Mouse (Mus musculus) stomach, embryonic 16.5 days (tissue): ENCODE measurements around the gene Gm10306. TPM values are rescaled to one million over a fixed set of nuclear protein-coding genes. Genes with fewer than 3 reads are reported as not detected.
A peak's percentile ranks its signal among the peaks of the same experiment; 100 is the strongest.

Experiments
- ATAC-seq: fragments of 200-750 bp; cut with Nextera tagmentation; 2 replicates; pipeline ENCODE4 v1.8.0; 2017; ENCODE audit warnings: moderate number of reproducible peaks, moderate TSS enrichment; ENCODE audit not compliant: insufficient read depth, low FRiP score
- H3K27ac ChIP-seq: fragments of 300-500 bp; sonication (generic); 2 replicates; pipeline ENCODE4 v1.5.1; 2014; ENCODE audit warnings: low read length
- H3K27me3 ChIP-seq: fragments of 300-500 bp; sonication (generic); 2 replicates; pipeline ENCODE4 v1.6.1; 2014; ENCODE audit warnings: low read length, control low read depth, mixed read lengths; ENCODE audit not compliant: control insufficient read depth, insufficient read depth
- H3K36me3 ChIP-seq: fragments of 300-500 bp; sonication (generic); 2 replicates; pipeline ENCODE4 v1.6.1; 2014; ENCODE audit warnings: low read length; ENCODE audit not compliant: control insufficient read depth, insufficient read depth
- H3K4me1 ChIP-seq: fragments of 300-500 bp; sonication (generic); 2 replicates; pipeline ENCODE4 v1.6.1; 2014; ENCODE audit warnings: low read length, control low read depth, mixed read lengths; ENCODE audit not compliant: control insufficient read depth, insufficient read depth
- H3K4me2 ChIP-seq: fragments of 300-500 bp; sonication (generic); 2 replicates; pipeline ENCODE4 v1.6.1; 2014; ENCODE audit warnings: low read depth, low read length, mixed read lengths
- H3K4me3 ChIP-seq: fragments of 300-500 bp; sonication (generic); replicated peaks from 2 replicates; pipeline ENCODE4 v1.5.1; 2014; ENCODE audit warnings: mild to moderate bottlenecking, low read length
- H3K9ac ChIP-seq: fragments of 300-500 bp; sonication (generic); 2 replicates; pipeline ENCODE4 v1.6.1; 2014; ENCODE audit warnings: low read length
- H3K9me3 ChIP-seq: fragments of 300-500 bp; sonication (generic); replicated peaks from 2 replicates; pipeline ENCODE4 v1.6.1; 2016; ENCODE audit warnings: low read length, control low read depth; ENCODE audit not compliant: control insufficient read depth
- WGBS: fragments of 180-500 bp; shearing (Covaris S2); extraction: QIAGEN DNeasy Blood & Tissue Kit; methylation state at CpG from one replicate; pipeline ENCODE4 v1.1.7; 2014; 5-methylcytosine and 5-hydroxymethylcytosine counted together
- polyA plus RNA-seq: library from polyadenylated mRNA; unstranded; fragments of >200 nt; fragmentation: Nextera tagmentation; extraction: Ambion mirVana; gene quantifications from 2 replicates; pipeline ENCODE4 v1.2.1, GENCODE M21; 2015

Gm10306 gene
- polyA plus RNA-seq, 1 experiment from 2014 or later: not detected

GRCm38 (mm10) chr4:94557145-94557544 is 799 bp downstream of the Gm10306 start:
- Histone ChIP-seq H3K4me3 (peak overlapping the region; percentile 94; the same call in 1 of the 2 replicates), H3K9me3 (no peaks in the 10 kb centered on the region), H3K4me2 (no peak overlapping the region), H3K36me3 (no peaks in the 10 kb centered on the region), H3K9ac (no peak overlapping the region), H3K27me3 (no peaks in the 10 kb centered on the region), H3K4me1 (peaks cover 8% of the 10 kb centered on the region), H3K27ac (no peak overlapping the region)
- 72% methylated on average over 7 of the region's 7 CpGs for WGBS
- ATAC-seq: no peak

GRCm38 (mm10) chr4:94559266-94559665 is 2.9 kb downstream of the Gm10306 start:
- H3K4me2 ChIP-seq: no peak overlapping the region
- H3K4me1 ChIP-seq: peaks cover 8% of the 10 kb centered on the region
- no peaks in the 10 kb centered on the region for H3K36me3 ChIP-seq
- no peaks in the 10 kb centered on the region for H3K9me3 ChIP-seq
- no peaks in the 10 kb centered on the region for H3K27me3 ChIP-seq
- H3K4me3 ChIP-seq: no peak overlapping the region
- WGBS: 63% methylated on average over 2 of the region's 2 CpGs
- H3K27ac ChIP-seq: no peak overlapping the region
- no peak for ATAC-seq
- no peak overlapping the region for H3K9ac ChIP-seq

GRCm38 (mm10) chr4:94560316-94560715 is 4.0 kb downstream of the Gm10306 start:
- H3K27ac ChIP-seq: no peak overlapping the region
- H3K36me3 ChIP-seq: no peaks in the 10 kb centered on the region
- peaks cover 4% of the 10 kb centered on the region for H3K4me1 ChIP-seq
- H3K27me3 ChIP-seq: no peaks in the 10 kb centered on the region
- H3K4me3 ChIP-seq: no peak overlapping the region
- H3K9ac ChIP-seq: no peak overlapping the region
- WGBS: 69% methylated on average over 1 of the region's 1 CpGs
- H3K4me2 ChIP-seq: no peak overlapping the region
- no peaks in the 10 kb centered on the region for H3K9me3 ChIP-seq
- ATAC-seq: no peak

GRCm38 (mm10) chr4:94561954-94562648 is 5.8 kb downstream of the Gm10306 start:
- 63% methylated on average over 7 of the region's 7 CpGs for WGBS
- ATAC-seq: no peak

GRCm38 (mm10) chr4:94564297-94564696 is 8.0 kb downstream of the Gm10306 start:
- Histone ChIP-seq H3K4me3 (no peak overlapping the region), H3K4me2 (no peak overlapping the region), H3K27ac (no peak overlapping the region), H3K4me1 (no peaks in the 10 kb centered on the region), H3K9me3 (no peaks in the 10 kb centered on the region), H3K27me3 (no peaks in the 10 kb centered on the region), H3K9ac (no peak overlapping the region), H3K36me3 (no peaks in the 10 kb centered on the region)
- no peak for ATAC-seq

More at GRCm38 (mm10) chr4:94561954-94562648, 5.8 kb downstream of the Gm10306 start:
- Histone ChIP-seq H3K9me3 (no peaks in the 10 kb centered on the region), H3K4me3 (no peak overlapping the region), H3K27me3 (no peaks in the 10 kb centered on the region), H3K4me1 (no peaks in the 10 kb centered on the region), H3K9ac (no peak overlapping the region), H3K27ac (no peak overlapping the region), H3K36me3 (no peaks in the 10 kb centered on the region), H3K4me2 (no peak overlapping the region)

GRCm38 (mm10) chr4:94572677-94573076 is 16.3 kb downstream of the Gm10306 start:
- no peaks in the 10 kb centered on the region for H3K9me3 ChIP-seq
- no peak overlapping the region for H3K4me3 ChIP-seq
- no peaks in the 10 kb centered on the region for H3K4me1 ChIP-seq
- no peak overlapping the region for H3K4me2 ChIP-seq
- H3K36me3 ChIP-seq: no peaks in the 10 kb centered on the region; the same call in 1 of the 2 replicates
- no peak for ATAC-seq
- no peak overlapping the region for H3K27ac ChIP-seq
- no peak overlapping the region for H3K9ac ChIP-seq
- 89% methylated on average over 4 of the region's 4 CpGs for WGBS
- H3K27me3 ChIP-seq: no peaks in the 10 kb centered on the region

GRCm38 (mm10) chr4:94591765-94592381 is 35.5 kb downstream of the Gm10306 start:
- no peak overlapping the region for H3K27ac ChIP-seq
- no peaks in the 10 kb centered on the region for H3K9me3 ChIP-seq
- H3K36me3 ChIP-seq: no peaks in the 10 kb centered on the region
- no peak overlapping the region for H3K9ac ChIP-seq
- 76% methylated on average over 4 of the region's 4 CpGs for WGBS
- H3K4me2 ChIP-seq: no peak overlapping the region
- no peaks in the 10 kb centered on the region for H3K27me3 ChIP-seq
- ATAC-seq: no peak
- peaks cover 5% of the 10 kb centered on the region; the same call in 1 of the 2 replicates for H3K4me1 ChIP-seq
- no peak overlapping the region for H3K4me3 ChIP-seq

GRCm38 (mm10) chr4:94592709-94593108 is 36.4 kb downstream of the Gm10306 start:
- ATAC-seq: no peak
- Histone ChIP-seq H3K4me3 (no peak overlapping the region), H3K4me2 (no peak overlapping the region), H3K27me3 (no peaks in the 10 kb centered on the region), H3K36me3 (no peaks in the 10 kb centered on the region), H3K4me1 (peaks cover 5% of the 10 kb centered on the region; the same call in 1 of the 2 replicates), H3K9ac (no peak overlapping the region), H3K27ac (no peak overlapping the region), H3K9me3 (no peaks in the 10 kb centered on the region)

- H3K9ac ChIP-seq: no peak overlapping the region
- peak overlapping the region; percentile 76 for H3K4me2 ChIP-seq
- H3K4me1 ChIP-seq: peaks cover 6% of the 10 kb centered on the region; the same call in 1 of the 2 replicates
- no peak overlapping the region for H3K4me3 ChIP-seq
- no peak overlapping the region for H3K27ac ChIP-seq
- no peak for ATAC-seq
- H3K27me3 ChIP-seq: no peaks in the 10 kb centered on the region
- 82% methylated on average over 4 of the region's 4 CpGs for WGBS
- no peaks in the 10 kb centered on the region for H3K36me3 ChIP-seq
- no peaks in the 10 kb centered on the region for H3K9me3 ChIP-seq
These were observed 45.0 kb downstream of the Gm10306 start for GRCm38 (mm10) chr4:94601395-94601794.
